Mouse (Mus musculus) cortical plate, adult 2 months (tissue): ENCODE results near the gene Aldh2.

Experiments used
- CTCF ChIP-seq: fragments of 200-500 bp; IDR thresholded peaks from 2 replicates; pipeline ENCODE4 v1.5.1; 2011; ENCODE audit warnings: mild to moderate bottlenecking, control low read depth, low read length; ENCODE audit not compliant: insufficient read depth; ENCODE audit errors: extremely low read depth
- POLR2A ChIP-seq: fragments of 200-500 bp; IDR thresholded peaks from 2 replicates; pipeline ENCODE4 v1.6.1; 2011; ENCODE audit warnings: mild to moderate bottlenecking, low read length, control low read depth; ENCODE audit not compliant: insufficient read depth; ENCODE audit errors: extremely low read depth

GRCm38 (mm10) chr5:121575867-121576266 is 17.8 kb downstream of the Aldh2 start:
- TF ChIP-seq POLR2A, result no peak
- no peak for TF ChIP-seq CTCF
